Mouse (Mus musculus) ES-E14 (cell line): ENCODE data around the gene Hist1h2be. TPM values are rescaled to one million over a fixed set of nuclear protein-coding genes. Genes with fewer than 3 reads are reported as not detected.
A peak's percentile ranks its signal among the peaks of the same experiment; 100 is the strongest.
"Not testable (repeated sequence)": the region's sequence is repeated elsewhere in the genome, so short reads cannot be mapped to it uniquely, and the experiment has no call there.

Source experiments
- DNase-seq: peaks from one replicate; pipeline ENCODE4 v3.0.0-alpha.2; 2013; ENCODE audit warnings: low read depth, low spot score
- H3K27ac ChIP-seq: 2 replicates; pipeline ENCODE4 v1.5.1; 2012; ENCODE audit warnings: low read depth, mild to moderate bottlenecking, low read length, moderate library complexity, mixed read lengths; ENCODE audit not compliant: poor library complexity, insufficient read depth, severe bottlenecking
- H3K36me3 ChIP-seq: 2 replicates; pipeline ENCODE4 v1.6.1; 2012; ENCODE audit warnings: mild to moderate bottlenecking, low read length, moderate library complexity, mixed read lengths; ENCODE audit not compliant: control insufficient read depth, poor library complexity, insufficient read depth, severe bottlenecking
- H3K4me1 ChIP-seq, 2 experiments: fragments of 150-350 bp in 1 of 2; sonication (generic) in 1 of 2; 2 replicates each; pipeline ENCODE4 v1.6.1; 2012; ENCODE audit warnings: low read length in 2 of 2, mild to moderate bottlenecking in 1 of 2, mixed read lengths in 1 of 2; ENCODE audit not compliant: control insufficient read depth in 2 of 2, insufficient read depth in 2 of 2, poor library complexity in 1 of 2
- H3K4me3 ChIP-seq, 2 experiments: fragments of 150-350 bp in 1 of 2; sonication (generic) in 1 of 2; 2 replicates each; pipeline ENCODE4 v1.5.1; 2012; ENCODE audit warnings: low read length in 2 of 2, low read depth in 1 of 2, mild to moderate bottlenecking in 1 of 2, mixed read lengths in 1 of 2; ENCODE audit not compliant: insufficient read depth in 1 of 2, poor library complexity in 1 of 2, severe bottlenecking in 1 of 2
- H3K9ac ChIP-seq: 2 replicates; pipeline ENCODE4 v1.6.1; 2012; ENCODE audit warnings: low read depth, mild to moderate bottlenecking, low read length, mixed read lengths; ENCODE audit not compliant: poor library complexity, insufficient read depth, severe bottlenecking
- H3K9me3 ChIP-seq: fragments of 150-350 bp; sonication (generic); 2 replicates; pipeline ENCODE4 v1.6.1; 2012; ENCODE audit warnings: low read depth, mild to moderate bottlenecking, low read length; ENCODE audit not compliant: control insufficient read depth, insufficient read depth
- CHD2 ChIP-seq: IDR thresholded peaks from 2 replicates; pipeline ENCODE4 v1.6.1; 2014; ENCODE audit warnings: mild to moderate bottlenecking, low read depth, low read length, inconsistent platforms
- HCFC1 ChIP-seq: IDR thresholded peaks from 2 replicates; pipeline ENCODE4 v1.6.1; 2012; ENCODE audit warnings: low read length, inconsistent platforms, borderline replicate concordance; ENCODE audit not compliant: insufficient read depth
- ZC3H11A ChIP-seq: IDR thresholded peaks from 2 replicates; pipeline ENCODE4 v1.6.1; 2012; ENCODE audit warnings: low read depth, mild to moderate bottlenecking, inconsistent platforms, low read length, borderline replicate concordance
- in situ Hi-C, 2 experiments: fragments of 600-800 bp; cut with MboI; formaldehyde crosslinking; loops; one replicate each; pipeline ENCODE4 v1.15.1; 2025; ENCODE audit warnings: low sequenced_read_pairs in 2 of 2, inconsistent platforms in 1 of 2; ENCODE audit not compliant: unreplicated experiment in 2 of 2
- total RNA-seq: library from RNA; depleted of rRNA; stranded (reverse); fragments of 300-350 nt; gene quantifications from 2 replicates; pipeline ENCODE4 v1.2.3, GENCODE M21; 2012

The Hist1h2be gene
- total RNA-seq, 1 experiment, result 195 TPM

DNA sequence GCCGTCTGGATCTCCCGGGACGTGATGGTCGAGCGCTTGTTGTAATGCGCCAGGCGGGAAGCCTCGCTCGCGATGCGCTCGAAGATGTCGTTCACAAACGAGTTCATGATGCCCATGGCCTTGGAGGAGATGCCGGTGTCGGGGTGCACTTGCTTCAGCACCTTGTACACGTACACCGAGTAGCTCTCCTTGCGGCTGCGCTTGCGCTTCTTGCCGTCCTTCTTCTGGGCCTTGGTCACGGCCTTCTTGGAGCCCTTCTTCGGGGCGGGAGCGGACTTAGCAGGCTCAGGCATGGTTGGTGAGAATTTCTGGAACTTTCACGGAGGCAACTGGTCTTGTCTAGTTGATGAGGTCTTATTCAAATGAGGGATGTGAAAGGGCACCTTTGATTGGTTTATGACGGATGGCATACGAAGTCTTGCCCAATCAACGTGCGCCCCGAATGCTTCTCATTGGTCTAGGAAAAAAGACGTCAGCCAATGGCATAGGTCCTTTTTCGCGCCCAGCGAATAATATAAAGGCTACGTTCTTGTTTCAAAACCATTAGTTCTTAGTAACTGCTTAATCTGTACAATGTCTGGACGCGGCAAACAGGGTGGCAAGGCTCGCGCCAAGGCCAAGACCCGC is 46.9 kb downstream of the Hist1h2be start, which contains the start of the genes Hist1h2bf and Hist1h2ad:
Hist1h2bf (minus strand) TSS at position 299 of the 627 bp plus-strand sequence.
Hist1h2ad (plus strand) TSS at position 484 of the 627 bp plus-strand sequence.
- not testable (repeated sequence) for H3K36me3 ChIP-seq, H3K9me3 ChIP-seq, H3K4me1 ChIP-seq
- peak within 1 kb of the TSS; percentile 77 for H3K27ac ChIP-seq
- peak; percentile 97 for DNase-seq
- peak within 1 kb of the TSS; percentile 47 to 56 for H3K4me3 ChIP-seq
- H3K9ac ChIP-seq, result peak within 1 kb of the TSS; percentile 85
- peak; percentile 98 for TF ChIP-seq CHD2
- in situ Hi-C loops, result loop anchor here (25.0 kb wide), 2 partner anchors 1537 to 1837 kb away; partner anchors contain the start of genes Hist1h4j (in 2 of the 2), Hist1h2ag (in 1 of the 2), Hist1h2ah (in 1 of the 2) and Hist1h2bj (in 1 of the 2)

DNA sequence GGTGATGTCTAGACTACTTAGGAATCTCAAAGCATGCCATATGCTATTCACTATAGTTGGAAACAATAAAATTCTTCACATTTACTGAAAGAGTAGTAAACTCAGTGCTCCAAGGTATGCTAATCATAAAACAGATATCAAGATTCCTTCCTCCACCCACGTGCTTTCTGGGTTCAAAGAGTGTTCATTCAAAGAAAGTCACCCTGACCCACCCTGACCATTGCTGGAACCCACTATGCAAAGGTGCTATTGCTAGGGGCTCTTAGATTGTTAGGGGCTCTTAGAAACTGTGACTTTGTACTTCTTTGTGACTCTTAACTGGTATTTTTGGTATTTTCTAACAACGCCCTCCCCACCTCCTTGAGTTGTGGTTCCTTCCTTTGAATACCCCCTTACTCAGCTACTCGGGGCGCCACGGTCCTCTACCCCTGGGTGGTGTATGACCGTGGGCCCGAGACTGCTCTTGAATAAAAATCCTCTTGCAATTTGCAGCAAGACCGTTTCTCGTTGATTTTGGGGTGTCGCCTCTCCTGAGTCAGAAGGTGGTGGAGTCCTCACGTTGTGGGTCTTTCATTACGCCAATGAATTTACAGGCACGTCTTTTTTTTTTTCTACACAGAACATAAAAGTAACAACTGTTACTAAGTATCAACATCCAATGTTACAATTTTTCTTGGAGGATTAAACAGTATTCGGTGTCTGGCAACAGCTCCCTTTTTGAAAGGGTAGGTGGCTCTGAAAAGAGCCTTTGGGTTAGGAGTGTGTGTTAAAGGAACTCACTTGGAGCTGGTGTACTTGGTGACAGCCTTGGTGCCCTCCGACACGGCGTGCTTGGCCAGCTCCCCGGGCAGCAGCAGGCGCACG is 47.7 kb downstream of the Hist1h2be start:
- H3K4me1 ChIP-seq, DNase-seq, H3K36me3 ChIP-seq, H3K9me3 ChIP-seq: not testable (repeated sequence)
- H3K4me3 ChIP-seq, result peak overlapping the region; percentile 47 to 56
- H3K9ac ChIP-seq, result peak overlapping the region; percentile 85
- peak overlapping the region; percentile 77 for H3K27ac ChIP-seq
- in situ Hi-C loops, result loop anchor here (25.0 kb wide), 2 partner anchors 1536 to 1836 kb away; partner anchors contain the start of genes Hist1h4j (in 2 of the 2), Hist1h2ag (in 1 of the 2), Hist1h2ah (in 1 of the 2) and Hist1h2bj (in 1 of the 2)

DNA sequence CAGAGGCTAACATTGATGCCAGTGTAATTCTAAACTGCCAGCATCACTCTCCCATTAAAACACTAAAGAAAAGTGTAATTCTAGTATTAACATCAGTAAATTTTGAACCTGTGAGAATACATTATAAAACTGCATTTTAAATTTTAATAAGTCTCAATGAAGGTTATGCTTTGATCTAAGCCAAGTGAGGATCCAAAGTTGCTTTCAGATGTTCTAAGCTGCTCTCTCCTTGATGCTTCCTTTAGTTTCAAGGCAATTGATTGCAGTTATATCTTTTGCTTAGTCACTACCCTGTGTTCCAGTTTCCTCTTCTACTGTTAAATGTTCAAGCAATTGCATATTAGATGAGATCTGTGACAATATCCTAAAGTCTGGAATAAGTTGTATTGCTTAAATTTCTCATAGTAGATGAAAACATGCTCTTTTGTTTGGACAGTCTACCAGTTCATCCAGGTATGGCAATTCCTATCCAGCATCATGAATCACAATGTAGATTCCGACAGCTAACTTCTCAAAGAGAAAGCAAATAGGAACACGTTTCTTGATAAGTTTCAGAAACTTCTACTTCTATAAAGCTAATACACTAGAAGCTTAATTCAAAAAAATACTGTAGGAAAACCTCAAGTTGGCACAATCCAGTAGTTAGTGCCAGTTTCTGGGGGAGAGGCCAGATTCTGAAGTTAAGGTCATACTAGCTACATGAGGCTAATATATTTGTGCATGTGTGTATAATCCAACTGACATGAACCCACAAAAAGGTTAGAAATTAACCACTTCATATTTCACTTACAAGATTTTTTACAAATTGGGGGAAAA is 48.5 kb downstream of the Hist1h2be start:
- H3K9me3 ChIP-seq, result no peaks in the 10 kb centered on the region
- no peaks in the 10 kb centered on the region for H3K4me1 ChIP-seq
- H3K4me3 ChIP-seq, result peak overlapping the region; percentile 27 to 66
- H3K27ac ChIP-seq, result peak overlapping the region; percentile 77; the same call in 1 of the 2 replicates
- TF ChIP-seq ZC3H11A (no peak), CHD2 (peak; percentile 52; the same call in 1 of the 2 replicates)
- peak overlapping the region; percentile 48; the same call in 1 of the 2 replicates for H3K9ac ChIP-seq
- in situ Hi-C loops, result loop anchor here (25.0 kb wide), 2 partner anchors 1535 to 1835 kb away; partner anchors contain the start of genes Hist1h4j (in 2 of the 2), Hist1h2ag (in 1 of the 2), Hist1h2ah (in 1 of the 2) and Hist1h2bj (in 1 of the 2)
- DNase-seq, result no peak
- no peaks in the 10 kb centered on the region for H3K36me3 ChIP-seq

DNA sequence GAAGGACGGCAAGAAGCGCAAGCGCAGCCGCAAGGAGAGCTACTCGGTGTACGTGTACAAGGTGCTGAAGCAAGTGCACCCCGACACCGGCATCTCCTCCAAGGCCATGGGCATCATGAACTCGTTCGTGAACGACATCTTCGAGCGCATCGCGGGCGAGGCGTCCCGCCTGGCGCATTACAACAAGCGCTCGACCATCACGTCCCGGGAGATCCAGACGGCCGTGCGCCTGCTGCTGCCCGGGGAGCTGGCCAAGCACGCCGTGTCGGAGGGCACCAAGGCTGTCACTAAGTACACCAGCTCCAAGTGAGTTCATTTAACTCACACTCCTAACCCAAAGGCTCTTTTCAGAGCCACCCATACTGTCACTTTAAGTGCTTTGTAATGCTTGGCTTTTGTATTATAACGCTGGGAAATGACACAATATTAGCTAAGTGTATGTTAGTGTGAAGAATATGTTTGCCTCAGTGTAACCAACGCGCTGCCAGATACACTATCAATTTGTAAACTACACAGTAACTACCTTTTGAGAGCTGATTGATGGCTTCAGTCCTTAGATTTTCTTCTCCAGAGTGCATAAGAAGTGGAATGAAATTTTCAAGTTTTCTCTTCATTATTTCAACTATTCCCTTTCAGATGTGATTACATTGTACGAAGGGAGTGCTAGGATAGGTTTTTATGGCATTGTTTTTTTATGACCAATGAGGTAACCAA is 49.3 kb downstream of the Hist1h2be start:
- not testable (repeated sequence) for H3K4me1 ChIP-seq, H3K36me3 ChIP-seq, H3K9me3 ChIP-seq, DNase-seq
- H3K9ac ChIP-seq, result peak overlapping the region; percentile 65
- H3K27ac ChIP-seq, result peak overlapping the region; percentile 77
- in situ Hi-C loops, result loop anchor here (25.0 kb wide), 2 partner anchors 1534 to 1834 kb away; partner anchors contain the start of genes Hist1h4j (in 2 of the 2), Hist1h2ag (in 1 of the 2), Hist1h2ah (in 1 of the 2) and Hist1h2bj (in 1 of the 2)
- H3K4me3 ChIP-seq, result peak overlapping the region; percentile 27 to 66
- peak; percentile 49; the same call in 1 of the 2 replicates for TF ChIP-seq HCFC1
- peak; percentile 64 for TF ChIP-seq CHD2
